Mouse (Mus musculus) cortical plate, adult 2 months (tissue): ENCODE results near the gene Mmab.

Source experiments
- CTCF ChIP-seq: fragments of 200-500 bp; IDR thresholded peaks from 2 replicates; pipeline ENCODE4 v1.5.1; 2011; ENCODE audit warnings: mild to moderate bottlenecking, control low read depth, low read length; ENCODE audit not compliant: insufficient read depth; ENCODE audit errors: extremely low read depth
- POLR2A ChIP-seq: fragments of 200-500 bp; IDR thresholded peaks from 2 replicates; pipeline ENCODE4 v1.6.1; 2011; ENCODE audit warnings: mild to moderate bottlenecking, low read length, control low read depth; ENCODE audit not compliant: insufficient read depth; ENCODE audit errors: extremely low read depth

DNA sequence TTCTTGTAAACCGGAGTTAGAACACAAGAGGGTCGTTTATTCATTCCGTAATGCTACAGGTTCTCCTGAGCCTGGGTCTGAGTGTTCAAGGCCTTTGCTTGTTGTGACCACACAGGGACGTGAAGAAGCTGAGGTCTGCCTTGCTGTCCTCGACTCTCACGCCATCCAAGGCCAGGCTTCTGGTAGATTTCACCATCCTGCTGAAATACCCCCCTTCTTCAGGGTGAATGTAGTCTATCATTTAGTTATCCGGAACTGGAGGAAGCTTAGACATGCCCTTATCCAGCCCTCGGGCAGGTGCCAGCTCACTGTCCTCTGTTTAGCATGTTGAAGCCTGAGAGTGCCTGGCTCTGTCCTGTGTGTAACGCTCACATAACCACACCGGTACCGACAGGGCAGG, 35.0 kb downstream of the Mmab start:
- TF ChIP-seq POLR2A: no peak
- TF ChIP-seq CTCF: no peak
